Mouse (Mus musculus): ENCODE measurements at regions not wholly inside any gene's neighbourhood (a gene's known extent, or its start where the extent isn't known, plus 50 kb on each side); places are given as distances from the start of the nearest gene placed in this dataset.

DNA sequence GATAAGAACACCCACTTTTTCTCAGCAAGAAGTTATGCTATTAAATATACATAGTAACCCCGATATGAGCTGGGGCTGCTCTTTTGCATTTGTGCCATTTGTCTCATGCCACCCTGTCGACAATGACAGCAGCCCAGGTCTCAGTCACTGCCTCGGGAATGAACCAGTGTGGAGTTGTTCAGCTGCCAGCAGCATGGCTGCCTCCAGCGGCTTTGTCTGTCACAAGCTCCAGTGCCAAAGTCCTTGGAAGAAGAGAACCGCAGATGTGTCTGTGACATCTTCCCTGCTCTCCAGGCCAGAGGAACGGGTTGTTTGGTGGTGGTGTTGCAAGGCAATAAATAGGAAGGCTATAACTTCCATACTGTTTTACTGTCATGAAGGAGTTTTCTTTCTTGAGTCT lies 130.7 kb downstream of the Cep170 start:
- no peak for DNase-seq (ENCODE audit: low spot score in 2 of 2)
- intact Hi-C loops (cut with DNase I), result no loop called here

DNA sequence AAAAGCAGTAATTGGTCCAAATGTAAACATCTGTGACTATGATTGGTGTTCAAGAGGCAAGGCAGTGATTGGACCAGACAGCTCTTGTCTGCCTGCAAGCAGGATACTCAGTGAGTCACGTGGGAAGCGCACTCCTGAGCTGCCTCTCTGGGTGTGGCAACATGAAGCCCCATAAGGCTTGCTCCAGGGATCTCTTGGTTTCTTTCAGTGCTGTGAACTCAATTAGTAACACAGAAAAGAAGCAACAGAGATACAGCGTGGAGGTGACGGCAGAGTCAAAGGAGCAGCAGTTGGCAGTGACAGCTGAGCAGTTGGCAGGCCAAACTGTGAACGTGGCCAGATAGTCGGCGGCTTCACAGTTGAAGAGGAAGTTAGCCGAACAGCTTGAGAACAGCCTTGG lies 131.9 kb downstream of the Cep170 start:
- intact Hi-C loops (cut with DNase I), result no loop called here
- no peak for DNase-seq (ENCODE audit: low spot score in 2 of 2)

DNA sequence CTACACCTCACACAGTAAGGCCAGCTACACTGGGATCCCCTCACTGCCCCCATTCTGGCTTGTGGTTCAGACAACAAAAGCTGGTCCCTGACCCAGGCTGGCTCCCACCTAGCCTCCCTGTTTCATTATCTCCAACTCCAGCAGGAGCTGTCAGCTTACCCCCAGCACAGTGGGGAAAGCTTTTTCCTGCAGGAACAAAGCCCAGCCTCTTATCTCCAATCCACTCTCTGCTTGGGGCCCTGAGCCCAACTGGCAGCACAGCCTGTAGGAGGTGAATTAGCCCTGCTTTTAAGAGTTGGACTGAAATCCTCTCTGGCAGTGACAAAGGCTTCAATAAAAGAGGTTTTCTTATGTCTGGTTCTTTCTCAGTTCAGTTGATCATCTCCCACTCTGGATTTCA lies 138.7 kb downstream of the Cep170 start:
- intact Hi-C loops (cut with DNase I), result no loop called here

DNA sequence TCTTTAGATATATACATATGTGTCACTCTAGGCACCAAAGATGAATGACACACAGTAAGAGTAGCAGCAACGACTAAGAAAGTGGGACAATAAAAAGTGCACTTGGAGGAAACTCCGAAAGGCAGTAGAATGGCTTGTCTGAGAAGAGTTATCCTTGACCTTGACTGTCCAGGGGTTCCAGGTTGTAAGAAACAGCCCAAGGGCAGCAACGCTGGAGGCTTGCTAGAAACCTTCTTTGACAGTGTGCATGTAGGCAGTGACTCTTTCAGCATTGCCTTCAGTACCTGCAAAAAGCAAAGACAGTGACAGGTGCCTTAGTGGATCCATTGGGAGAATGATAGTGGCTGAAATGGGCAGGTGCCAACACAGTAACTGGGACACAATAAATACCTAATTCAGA lies 142.8 kb downstream of the Cep170 start:
- intact Hi-C loops (cut with DNase I), result no loop called here
- DNase-seq (ENCODE audit: low spot score in 2 of 2), result no peak

More for the DNA sequence above, 138.7 kb downstream of the Cep170 start:
- no peak for DNase-seq (ENCODE audit: low spot score in 2 of 2)

DNA sequence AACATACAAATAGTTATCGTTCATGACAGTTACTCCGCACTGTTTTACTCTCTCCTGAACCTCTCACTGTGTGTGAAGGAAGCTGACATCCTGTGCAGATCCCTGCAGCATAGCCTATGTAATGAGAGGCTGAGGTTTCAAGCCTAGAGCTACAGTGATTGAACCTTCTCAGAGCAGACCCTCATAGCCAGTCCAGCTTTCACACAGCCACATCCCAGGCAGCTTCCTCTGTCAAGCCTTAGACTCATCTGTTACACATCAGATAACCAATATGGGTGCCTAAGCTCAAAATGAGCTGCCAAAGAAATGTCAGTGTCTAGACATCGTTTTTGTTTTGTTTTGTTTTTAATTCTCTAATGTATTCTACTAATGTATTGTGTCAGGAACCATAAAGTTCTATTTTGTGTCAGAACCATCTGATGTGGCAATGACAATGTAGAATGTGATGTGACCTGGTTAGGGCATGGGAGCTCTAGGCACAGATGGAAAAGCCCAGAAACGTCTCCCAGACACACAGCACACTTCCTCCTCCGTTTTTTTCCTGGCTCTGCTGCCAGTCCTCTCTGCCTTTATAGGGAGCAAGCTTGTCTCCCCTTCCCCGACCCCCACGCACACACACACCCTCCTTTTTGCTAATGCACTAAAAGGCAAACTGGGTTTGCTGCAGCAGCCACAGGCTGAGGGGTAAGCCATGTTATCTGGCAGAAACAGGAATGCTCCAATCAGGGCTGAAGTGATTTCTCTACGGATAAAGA lies 146.1 kb downstream of the Cep170 start:
- peak in 1 of 2 experiments; percentile 21 for DNase-seq (ENCODE audit: low spot score in 2 of 2)
- intact Hi-C loops (cut with DNase I), result no loop called here

DNA sequence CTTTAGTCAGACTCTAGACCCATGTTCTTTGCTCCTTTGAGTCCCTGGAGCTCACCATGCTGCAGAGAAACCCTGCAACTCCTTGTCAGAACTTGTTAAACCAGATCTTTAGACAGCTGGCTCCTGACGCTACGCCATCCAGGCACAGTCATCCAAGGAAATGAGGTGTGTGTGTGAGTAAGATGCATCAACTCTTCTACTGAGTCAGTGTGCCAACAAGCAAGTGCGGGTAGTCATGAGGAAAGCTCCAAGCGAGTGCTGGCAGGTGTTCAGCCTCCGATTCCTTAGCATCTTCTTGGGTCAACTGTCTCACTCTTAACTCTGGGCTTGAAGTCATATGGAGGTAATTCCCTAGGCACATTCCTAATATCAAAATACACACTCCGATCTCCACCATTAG lies 153.6 kb downstream of the Cep170 start:
- DNase-seq (ENCODE audit: low spot score in 2 of 2), result peak in 1 of 2 experiments; percentile 40
- intact Hi-C loops (cut with DNase I), result no loop called here

DNA sequence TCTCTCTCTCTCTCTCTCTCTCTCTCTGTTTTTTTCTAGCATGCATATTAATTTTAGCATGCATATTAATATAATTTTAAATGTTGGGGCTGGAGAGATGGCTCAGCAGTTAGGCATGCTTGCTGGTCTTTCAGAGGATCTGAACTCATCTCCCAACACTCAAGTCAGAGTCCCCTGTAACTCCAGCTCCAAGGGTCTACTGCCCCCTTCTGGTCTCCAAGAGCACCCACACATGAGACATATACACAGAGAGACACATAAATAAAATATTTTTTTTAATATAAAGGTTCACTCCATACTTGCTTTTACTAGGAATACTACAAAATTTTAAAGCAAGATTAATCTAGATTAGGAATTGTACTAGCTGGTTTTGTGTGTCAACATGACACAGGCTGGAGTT lies 155.2 kb downstream of the Cep170 start:
- intact Hi-C loops (cut with DNase I), result no loop called here
- DNase-seq (ENCODE audit: low spot score in 2 of 2), result no peak

DNA sequence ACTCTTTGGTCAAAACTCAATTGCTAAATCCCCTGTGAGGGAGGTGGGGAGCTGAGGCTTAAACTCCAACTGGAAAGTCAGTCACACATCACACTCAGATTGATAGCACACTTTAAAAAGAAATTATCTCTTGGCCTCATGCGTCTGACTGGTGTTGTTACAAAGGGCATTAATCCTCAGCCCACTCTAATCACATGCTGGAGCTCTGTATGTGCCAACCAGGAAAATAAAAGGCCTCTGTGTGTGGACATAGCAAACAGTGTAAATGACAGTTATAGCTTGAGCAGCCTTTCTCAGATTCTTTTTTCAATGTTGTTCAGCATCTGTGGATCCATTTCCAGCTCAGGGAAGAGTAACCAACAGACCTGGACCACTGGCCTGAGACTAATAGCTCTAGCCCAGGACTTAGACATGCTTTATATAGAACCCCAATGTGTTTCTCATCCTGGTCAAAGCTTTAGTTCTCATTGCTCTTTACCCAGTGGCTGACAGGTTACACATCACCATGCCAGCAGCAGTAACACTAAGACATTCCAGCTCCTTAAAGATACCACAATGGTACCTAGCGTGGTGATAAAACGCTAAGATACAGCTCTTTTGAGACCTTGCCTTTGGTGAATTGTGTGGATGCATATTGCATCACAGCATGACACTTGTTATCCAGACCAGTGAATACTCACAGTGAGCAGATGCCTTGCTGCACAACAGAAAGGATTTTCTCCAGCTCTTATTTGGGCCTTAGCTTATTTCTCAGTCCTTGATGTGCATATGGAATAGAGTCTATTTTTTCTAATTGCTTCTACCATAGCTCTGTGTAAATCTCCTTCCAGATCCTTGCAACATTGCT lies 158.2 kb downstream of the Cep170 start:
- DNase-seq (ENCODE audit: low spot score in 2 of 2), result no peak
- intact Hi-C loops (cut with DNase I), result no loop called here

DNA sequence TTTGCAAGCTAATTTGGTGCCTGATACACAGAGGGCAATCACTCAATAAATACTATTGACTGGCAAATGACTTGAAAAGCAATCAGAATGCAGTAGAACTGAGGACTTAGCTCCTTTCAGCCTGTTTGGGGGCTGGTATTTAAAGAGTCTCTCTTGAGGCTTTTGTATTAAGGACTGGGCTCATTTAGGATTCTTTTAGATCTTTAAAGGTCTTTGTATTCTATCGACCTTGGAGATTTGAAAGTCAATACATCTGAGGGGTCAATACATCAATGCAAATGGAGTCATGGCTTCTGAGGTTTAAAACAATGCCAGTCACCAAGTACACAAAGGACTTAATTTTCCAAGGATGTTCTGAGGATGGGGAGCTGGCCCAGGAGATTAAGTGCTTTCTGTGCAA lies 169.6 kb downstream of the Cep170 start:
- intact Hi-C loops (cut with DNase I), result no loop called here
- no peak for DNase-seq (ENCODE audit: low spot score in 2 of 2)

DNA sequence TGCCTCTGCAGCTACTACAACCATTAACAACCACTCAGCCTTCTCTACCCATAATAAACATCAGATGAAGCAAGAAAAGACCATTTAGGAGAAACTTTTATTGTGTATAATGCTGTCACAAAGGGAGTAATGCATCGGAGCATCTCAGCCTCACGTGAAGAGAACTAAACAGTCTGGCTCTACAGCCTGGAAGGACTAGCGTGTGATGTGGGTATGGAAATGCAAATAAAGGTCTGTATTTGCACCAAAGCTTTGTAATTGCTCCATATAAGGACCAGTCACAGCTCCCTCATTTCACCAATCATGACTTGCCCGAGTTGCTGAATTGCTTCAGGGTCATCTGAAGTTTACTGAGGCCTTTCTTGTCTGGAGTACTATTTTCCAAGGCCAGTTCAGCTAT lies 190.7 kb downstream of the Cep170 start:
- intact Hi-C loops (cut with DNase I), result no loop called here
- no peak for DNase-seq (ENCODE audit: low spot score in 2 of 2)

DNA sequence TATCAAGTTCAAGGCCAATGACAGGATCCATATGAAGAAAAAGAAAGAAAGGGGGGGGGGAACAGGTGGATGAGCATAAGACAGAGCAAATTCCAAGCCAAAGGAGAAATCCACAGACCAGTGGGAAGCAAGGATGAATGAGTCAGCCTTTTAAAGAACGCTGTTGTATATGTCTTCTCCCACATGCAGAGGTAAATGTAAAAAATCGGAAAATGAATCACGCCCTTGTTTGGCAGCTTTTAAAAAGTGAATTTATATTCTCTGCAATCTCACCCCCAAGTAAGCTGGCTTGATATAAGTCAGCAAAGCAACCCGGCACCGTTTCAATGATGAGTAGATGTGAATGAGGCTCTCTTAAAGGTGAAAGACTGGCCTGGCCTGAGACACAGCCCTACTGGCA lies 191.7 kb downstream of the Cep170 start:
- intact Hi-C loops (cut with DNase I), result no loop called here
- DNase-seq (ENCODE audit: low spot score in 2 of 2), result peak in 1 of 2 experiments; percentile 72

DNA sequence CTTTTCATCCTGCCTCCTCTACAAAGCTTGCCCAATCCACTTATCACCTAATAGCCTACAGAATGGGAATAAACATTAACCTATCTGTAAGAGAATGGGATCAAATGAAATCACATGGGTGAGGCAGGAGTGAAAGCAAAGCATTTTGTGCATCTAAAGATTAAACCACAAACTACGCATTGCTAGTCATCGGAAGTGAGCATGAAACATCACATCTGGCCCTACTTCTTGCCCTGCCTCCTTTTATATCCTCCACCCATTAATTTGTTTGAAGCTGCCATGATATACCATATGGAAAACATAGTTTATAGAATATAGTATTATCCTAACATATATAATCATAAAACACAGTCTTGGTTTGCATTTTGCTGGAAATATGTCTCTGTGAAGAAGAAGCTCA lies 192.6 kb downstream of the Cep170 start:
- DNase-seq (ENCODE audit: low spot score in 2 of 2), result no peak
- intact Hi-C loops (cut with DNase I), result no loop called here

DNA sequence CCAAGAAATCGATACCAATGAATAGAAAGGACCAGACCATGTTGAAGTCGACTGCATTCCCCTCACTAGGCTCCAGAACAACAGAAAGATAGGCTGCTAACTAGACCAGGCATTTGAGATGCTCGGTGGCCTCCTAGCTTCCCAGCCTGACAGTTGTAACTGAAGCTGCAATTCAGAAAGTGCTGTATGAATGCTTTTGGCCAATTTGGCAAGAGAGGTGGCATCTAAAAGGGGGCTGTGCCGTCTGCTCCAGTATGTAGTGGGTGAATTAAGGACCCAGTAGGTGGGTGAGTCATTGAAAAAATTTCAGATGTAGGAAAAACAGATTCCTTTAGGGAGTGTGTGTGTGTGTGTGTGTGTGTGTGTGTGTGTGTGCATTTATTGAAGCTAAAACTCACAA lies 195.0 kb downstream of the Cep170 start:
- intact Hi-C loops (cut with DNase I), result no loop called here
- peak; percentile 10 to 83 for DNase-seq (ENCODE audit: low spot score in 2 of 2)

DNA sequence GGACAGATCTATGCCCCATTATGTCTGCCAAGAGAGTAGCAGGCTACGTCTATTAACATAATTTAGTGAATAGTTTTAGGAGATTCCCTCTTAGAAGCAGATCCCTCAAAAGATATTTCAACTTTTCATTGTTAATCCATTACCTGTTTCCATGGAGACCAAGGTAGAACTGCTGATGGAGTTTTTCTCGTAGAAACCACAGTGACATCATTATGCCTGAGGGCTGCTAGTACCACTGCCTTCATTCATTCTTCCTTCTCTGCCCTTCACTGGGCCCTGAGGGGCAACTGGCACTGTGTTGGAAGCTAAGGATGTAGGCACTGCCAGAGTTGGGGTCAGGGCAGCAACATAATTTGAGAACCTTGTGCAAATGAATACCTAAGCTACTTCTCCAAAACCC lies 198.2 kb downstream of the Cep170 start:
- no peak for DNase-seq (ENCODE audit: low spot score in 2 of 2)
- intact Hi-C loops (cut with DNase I), result no loop called here

DNA sequence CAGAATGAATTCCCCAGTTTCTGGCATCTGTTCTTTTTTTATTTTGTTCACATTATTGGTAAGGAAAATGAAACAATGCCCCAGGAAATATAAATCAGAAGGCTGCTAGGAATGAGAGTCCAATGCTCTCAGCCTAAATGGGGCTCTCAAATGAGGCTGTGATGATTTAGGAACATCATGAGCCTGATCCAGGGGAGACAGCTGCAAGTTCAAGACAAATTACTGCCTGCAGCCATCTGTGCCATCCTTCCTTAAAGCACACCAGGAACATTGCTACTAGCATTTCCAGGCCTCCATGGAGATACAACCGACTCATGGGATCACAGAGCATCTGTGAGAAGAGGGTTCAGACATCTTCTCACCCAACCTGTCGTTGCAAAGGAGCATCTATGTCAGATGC lies 219.6 kb downstream of the Cep170 start:
- intact Hi-C loops (cut with DNase I), result no loop called here
- peak in 1 of 2 experiments; percentile 16 for DNase-seq (ENCODE audit: low spot score in 2 of 2)

DNA sequence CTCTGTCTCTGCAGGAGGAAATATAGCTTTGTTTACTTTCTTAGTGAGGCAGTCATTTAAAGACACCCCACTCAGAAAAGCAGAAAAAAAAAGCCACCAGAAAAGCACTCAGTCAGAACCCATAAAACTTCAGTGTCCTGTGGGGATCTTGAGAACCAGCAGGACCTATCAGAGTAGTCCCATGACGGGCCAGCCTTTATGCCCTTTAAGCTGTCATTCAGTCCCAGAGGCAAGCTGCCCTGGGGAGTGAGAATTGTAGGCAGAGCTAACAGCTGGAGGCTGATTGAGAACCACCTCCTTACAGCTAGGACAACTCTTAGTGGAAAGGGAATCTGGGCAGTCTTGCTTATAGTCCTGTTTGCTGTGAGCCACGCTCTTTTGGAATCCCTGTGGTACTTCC lies 225.7 kb downstream of the Cep170 start:
- no peak for DNase-seq (ENCODE audit: low spot score in 2 of 2)
- intact Hi-C loops (cut with DNase I), result no loop called here

DNA sequence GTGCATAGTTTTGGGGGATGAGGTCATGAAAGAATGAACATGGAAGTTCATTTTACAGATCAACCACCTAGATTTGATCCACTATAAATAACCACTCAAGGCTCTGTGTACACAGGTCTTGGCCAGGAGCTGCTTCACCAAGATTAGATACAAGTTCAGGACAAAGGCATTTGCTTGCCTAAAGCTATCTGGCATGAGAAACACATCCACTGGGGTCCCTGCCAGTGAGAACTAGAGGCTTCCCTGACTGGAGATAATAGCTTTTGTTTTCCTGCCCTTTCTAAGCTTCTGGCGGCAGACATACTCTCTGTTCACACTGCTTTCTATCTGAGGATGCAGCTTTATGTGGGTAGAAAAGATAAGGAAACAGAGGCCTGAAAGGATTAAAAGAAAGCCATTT lies 240.2 kb downstream of the Cep170 start:
- intact Hi-C loops (cut with DNase I), result no loop called here
- DNase-seq (ENCODE audit: low spot score in 2 of 2), result no peak

DNA sequence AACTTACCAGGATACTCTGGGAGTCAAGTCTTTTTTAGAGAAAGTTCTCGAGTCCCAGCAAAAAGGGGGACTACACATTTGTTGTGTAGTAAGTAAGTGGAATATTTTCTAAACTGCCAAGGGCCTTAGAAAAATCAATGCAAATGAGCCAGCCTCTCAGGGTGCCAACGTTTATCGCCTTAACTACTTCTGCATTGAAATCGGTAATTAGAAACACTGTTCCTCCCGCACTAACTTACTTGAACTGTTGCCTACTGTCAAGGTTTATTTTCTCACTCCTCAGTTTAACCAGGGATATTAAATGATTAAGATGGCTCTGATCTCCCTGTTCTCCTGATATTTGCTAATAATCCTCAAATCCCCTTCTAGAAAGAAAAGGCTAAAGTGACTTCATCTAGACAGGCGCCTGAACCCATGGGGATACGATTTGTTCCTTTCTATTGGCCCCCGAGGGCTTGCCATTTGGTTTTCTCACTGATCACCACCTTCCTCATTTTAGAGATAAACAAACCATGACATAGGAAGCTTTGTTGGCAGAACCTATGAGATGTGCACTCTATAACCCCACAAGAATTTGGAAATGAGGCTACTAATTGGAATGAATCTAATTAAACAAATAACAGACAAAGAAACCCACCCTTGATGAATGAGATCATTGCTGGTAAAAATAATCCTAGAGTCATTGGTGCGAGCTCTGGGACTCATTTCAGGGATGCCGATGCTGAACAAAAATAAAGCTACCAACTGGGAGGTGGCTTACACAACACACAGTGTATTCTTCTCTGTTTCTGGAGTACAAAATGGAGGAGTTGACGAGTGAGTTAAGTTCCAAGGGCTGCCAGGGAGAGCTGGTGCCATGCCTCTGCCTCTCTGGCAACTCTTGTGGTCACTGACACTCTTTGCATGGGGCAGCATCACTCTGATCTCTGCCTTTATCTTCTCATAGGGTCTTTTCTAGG lies 255.1 kb downstream of the Cep170 start:
- DNase-seq (ENCODE audit: low spot score in 2 of 2), result no peak
- intact Hi-C loops (cut with DNase I), result no loop called here

DNA sequence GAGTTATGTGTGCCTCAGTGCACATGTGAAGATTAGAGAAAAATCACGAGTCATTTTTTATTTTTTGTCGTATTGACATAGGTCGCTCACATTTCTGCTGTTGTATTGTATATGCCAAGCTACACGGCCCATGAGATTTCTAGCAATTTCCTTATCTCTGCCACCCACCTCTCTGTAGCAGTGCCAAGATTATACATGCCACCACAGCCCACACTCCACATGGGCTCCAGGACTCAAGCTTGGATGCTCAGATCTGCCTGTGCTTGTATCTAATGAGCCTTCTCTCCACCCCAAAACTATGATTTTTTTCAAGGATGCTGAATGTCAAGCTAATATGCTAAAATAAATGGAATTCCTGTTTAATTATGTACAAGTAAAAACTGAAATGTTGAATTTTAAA lies 259.3 kb upstream of the Pld5 start:
- DNase-seq (ENCODE audit: low spot score in 2 of 2), result peak; percentile 8 to 40
- intact Hi-C loops (cut with DNase I), result no loop called here

DNA sequence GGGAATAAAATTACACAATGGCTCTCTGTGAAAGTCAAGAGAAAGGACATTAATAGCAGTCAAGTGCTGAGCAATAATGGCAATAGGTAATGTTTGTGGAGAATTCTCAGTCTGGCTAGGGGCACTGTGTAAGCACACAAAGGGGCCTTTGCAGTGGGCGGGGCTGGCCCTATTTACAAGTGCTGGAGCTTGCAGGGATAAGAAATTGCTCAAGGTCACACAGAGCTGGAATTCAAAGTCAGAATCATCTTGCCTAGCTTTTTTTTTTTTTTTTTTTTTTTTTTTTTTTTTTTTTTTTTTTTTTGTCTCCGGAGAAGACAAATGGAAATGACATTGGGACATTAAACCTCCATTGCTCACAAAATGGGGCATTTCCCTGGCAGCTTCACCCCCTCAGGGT lies 253.9 kb upstream of the Pld5 start:
- intact Hi-C loops (cut with DNase I), result no loop called here
- DNase-seq (ENCODE audit: low spot score in 2 of 2), result no peak
